Mouse (Mus musculus) bone marrow, adult 2 months (tissue): ENCODE measurements around the gene Mvb12a.

Experiments used
- CTCF ChIP-seq: fragments of 200-500 bp; IDR thresholded peaks from 2 replicates; pipeline ENCODE4 v1.5.1; 2011; ENCODE audit warnings: low read length, control low read depth; ENCODE audit not compliant: control insufficient read depth, insufficient read depth
- POLR2A ChIP-seq: fragments of 200-500 bp; IDR thresholded peaks from 2 replicates; pipeline ENCODE4 v1.6.1; 2011; ENCODE audit warnings: low read depth, mild to moderate bottlenecking, control low read depth, low read length, borderline replicate concordance; ENCODE audit not compliant: control insufficient read depth

GRCm38 (mm10) chr8:71534263-71534810, 8.4 kb upstream of the Mvb12a start:
- TF ChIP-seq CTCF (no peak), POLR2A (no peak)
